Mouse (Mus musculus) pancreas, adult 10 weeks (tissue): ENCODE measurements around the gene Dolk. TPM values are rescaled to one million over a fixed set of nuclear protein-coding genes. Genes with fewer than 3 reads are reported as not detected.

Experiments
- polyA plus RNA-seq: library from polyadenylated mRNA; stranded (reverse); fragments of 350-450 nt; fragmentation: Illumina TruSeq; extraction: RNeasy Lipid Tissue Mini Kit (QIAGEN cat#74804); gene quantifications from one replicate; pipeline ENCODE4 v1.2.3, GENCODE M21; 2015; ENCODE audit warnings: low read depth, low replicate concordance; ENCODE audit not compliant: insufficient read depth

Dolk gene
- polyA plus RNA-seq: 2.7 TPM

GRCm38 (mm10) chr2:30286192-30287026 lies at the start of gene Dolk, which contains the start of gene Nup188:
Gene Dolk (minus strand): TSS chr2:30286334.
Gene Nup188 (plus strand): TSS chr2:30286397.

GRCm38 (mm10) chr2:30280743-30281142 lies 5.4 kb downstream of the Dolk start, which contains the start of gene Gm28038:
Gene Gm28038 (plus strand): TSS chr2:30281043.

GRCm38 (mm10) chr2:30265767-30266253 lies 20.3 kb downstream of the Dolk start, which contains the start of gene Phyhd1:
Gene Phyhd1 (plus strand): TSS chr2:30266203.

GRCm38 (mm10) chr2:30240267-30240666 lies 45.9 kb downstream of the Dolk start, which contains the start of gene Gm28035:
Gene Gm28035 (plus strand): TSS chr2:30240567.

GRCm38 (mm10) chr2:30237199-30237880 lies 48.8 kb downstream of the Dolk start, which contains the start of gene Lrrc8a:
Gene Lrrc8a (plus strand): TSS chr2:30237715.

Other genes starting within 250 kb of the Dolk start
- gene Wdr34, start 237.5 kb downstream of the Dolk start, polyA plus RNA-seq: 7.2 TPM
- 25.1 TPM for gene Set, start 229.0 kb downstream of the Dolk start, polyA plus RNA-seq
- gene Pkn3, start 208.7 kb downstream of the Dolk start, polyA plus RNA-seq: 7.9 TPM
- gene Zdhhc12, start 192.7 kb downstream of the Dolk start, polyA plus RNA-seq: 7.0 TPM
- gene Zer1, start 161.7 kb downstream of the Dolk start, polyA plus RNA-seq: 8.3 TPM
- gene Tbc1d13, start 152.6 kb downstream of the Dolk start, polyA plus RNA-seq: 8.6 TPM
- gene Endog, start 114.8 kb downstream of the Dolk start, polyA plus RNA-seq: 8.6 TPM
- gene Spout1, start 107.9 kb downstream of the Dolk start, polyA plus RNA-seq: 6.3 TPM
- gene Kyat1, start 80.5 kb downstream of the Dolk start, polyA plus RNA-seq: 12.2 TPM
- 7.2 TPM for gene Lrrc8a, start 48.6 kb downstream of the Dolk start, polyA plus RNA-seq
- 0.46 TPM for gene Gm28035, start 45.8 kb downstream of the Dolk start, polyA plus RNA-seq
- gene Phyhd1, start 20.1 kb downstream of the Dolk start, polyA plus RNA-seq: 10.5 TPM
- not detected for gene Gm28038, start 5.3 kb downstream of the Dolk start, polyA plus RNA-seq
- gene Nup188, start 63 bp upstream of the Dolk start, polyA plus RNA-seq: 4.0 TPM
- gene Sh3glb2, start 73.0 kb upstream of the Dolk start, polyA plus RNA-seq: 71.9 TPM
- gene Miga2, start 77.9 kb upstream of the Dolk start, polyA plus RNA-seq: 3.9 TPM
- 4.6 TPM for gene Dolpp1, start 105.9 kb upstream of the Dolk start, polyA plus RNA-seq
- gene Crat, start 129.5 kb upstream of the Dolk start, polyA plus RNA-seq: 12.1 TPM
- gene Ptpa, start 129.7 kb upstream of the Dolk start, polyA plus RNA-seq: 27.1 TPM
- gene Ier5l, start 187.9 kb upstream of the Dolk start, polyA plus RNA-seq: 1.6 TPM